Mouse (Mus musculus) layer of hippocampus, postnatal 10 days (tissue): ENCODE results near the gene Btg3. TPM values are rescaled to one million over a fixed set of nuclear protein-coding genes. Genes with fewer than 3 reads are reported as not detected.

ENCODE experiments used
- DNase-seq, 2 experiments: peaks; one replicate each; pipeline ENCODE4 v3.0.0; 2021; ENCODE audit warnings: low spot score in 2 of 2
- total RNA-seq, 2 experiments: library from RNA; stranded (reverse); gene quantifications; 2 replicates each; pipeline ENCODE4 v1.2.3; 2021

The Btg3 gene
- total RNA-seq, 2 experiments from 2014 or later, result 8.2 to 8.3 TPM

DNA sequence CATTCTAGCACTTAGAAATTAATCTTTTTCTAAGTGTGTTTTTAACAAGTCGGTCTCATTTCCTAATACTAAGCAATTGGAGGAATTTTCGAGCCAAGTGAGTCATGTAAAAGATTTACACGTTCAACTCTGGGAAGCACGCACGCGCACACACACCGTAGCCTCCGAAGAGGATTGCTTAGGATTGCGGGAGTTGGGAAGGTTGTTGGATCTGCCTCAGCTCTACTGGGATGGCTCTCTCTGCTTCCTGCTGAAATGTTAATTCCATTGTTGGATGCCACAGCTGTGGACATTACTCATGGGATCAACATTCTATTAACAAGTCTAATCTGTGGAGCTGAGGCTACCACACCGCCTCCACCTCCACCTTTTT lies 74.3 kb downstream of the Btg3 start:
- DNase-seq, result peak; percentile 30 to 39

DNA sequence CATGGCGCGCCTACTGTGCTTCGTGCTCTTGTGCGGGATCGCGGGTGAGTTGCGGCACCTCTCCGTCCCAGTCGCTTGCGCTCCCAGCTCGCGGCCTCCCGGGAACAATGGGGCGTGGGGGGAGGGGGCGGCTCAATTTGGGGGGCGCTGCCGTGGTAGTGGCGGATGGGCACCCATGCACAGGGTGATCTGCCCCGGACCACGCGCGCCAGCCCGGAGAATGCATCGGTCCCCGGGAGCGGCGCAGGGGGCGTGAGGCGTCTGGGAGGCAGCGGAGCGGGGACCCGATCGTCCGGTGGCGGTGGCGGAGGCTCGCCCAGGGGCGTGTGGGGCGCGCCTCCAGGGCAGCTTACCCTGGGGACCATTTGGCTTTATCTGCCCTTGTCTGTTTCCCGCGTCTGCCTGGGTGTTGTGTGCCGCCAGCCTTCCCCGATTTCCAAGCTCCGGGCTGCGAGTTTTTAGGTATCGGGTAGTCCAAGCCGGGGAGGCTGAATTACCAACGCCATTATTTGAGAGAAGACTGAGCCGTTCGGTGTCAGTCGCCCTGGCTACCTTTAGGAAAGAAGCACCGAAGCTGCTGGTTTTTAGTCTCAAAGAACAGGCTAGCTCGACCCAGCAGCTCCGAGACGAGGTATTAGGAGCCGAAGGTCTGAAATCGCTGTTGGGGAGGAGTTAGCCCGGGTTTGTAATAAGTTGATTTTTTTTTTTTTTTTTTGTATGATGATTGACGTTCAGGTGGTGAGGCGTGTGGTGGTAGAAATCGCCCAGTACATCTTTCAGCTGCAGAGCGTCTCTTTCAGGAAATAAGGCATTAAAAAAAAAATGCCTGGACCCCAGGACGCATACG lies 74.9 kb downstream of the Btg3 start:
- DNase-seq, result no peak

DNA sequence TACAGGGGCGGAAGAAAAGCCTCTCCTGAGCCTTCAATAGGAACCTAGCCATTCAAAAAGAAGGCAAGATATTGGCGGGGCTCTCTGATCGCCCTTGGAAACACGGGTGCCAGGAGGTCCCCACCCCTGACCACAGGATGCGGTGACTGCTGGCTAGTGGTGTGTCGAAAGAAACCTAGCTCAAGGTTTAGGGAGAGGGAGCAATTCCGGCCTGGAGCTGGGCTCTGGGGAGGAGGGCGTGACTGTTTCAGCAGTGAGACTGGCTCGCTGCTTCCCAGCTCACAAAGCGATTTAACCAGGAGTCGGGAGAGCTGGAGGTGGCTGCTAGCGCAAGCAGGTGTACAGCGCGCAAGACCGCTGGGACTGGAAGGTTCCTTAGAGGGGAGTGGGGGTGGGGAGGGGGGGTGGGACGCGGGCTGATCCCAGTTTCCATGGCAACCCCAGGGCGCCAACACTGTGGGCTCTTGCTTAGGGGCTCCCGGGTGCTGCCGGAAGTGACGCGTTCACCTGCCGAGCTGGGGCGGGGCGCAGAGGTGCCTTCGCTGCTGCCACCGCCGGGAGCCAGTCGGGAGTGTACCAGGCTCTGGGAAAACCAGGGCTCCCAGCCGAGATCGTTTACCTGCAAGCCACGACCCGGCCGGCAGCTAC lies 75.7 kb downstream of the Btg3 start, which contains the start of gene Cxadr:
TSS of gene Cxadr (plus strand) at position 307 of the 648 bp plus-strand sequence.
- DNase-seq, result peak; percentile 71 to 84

DNA sequence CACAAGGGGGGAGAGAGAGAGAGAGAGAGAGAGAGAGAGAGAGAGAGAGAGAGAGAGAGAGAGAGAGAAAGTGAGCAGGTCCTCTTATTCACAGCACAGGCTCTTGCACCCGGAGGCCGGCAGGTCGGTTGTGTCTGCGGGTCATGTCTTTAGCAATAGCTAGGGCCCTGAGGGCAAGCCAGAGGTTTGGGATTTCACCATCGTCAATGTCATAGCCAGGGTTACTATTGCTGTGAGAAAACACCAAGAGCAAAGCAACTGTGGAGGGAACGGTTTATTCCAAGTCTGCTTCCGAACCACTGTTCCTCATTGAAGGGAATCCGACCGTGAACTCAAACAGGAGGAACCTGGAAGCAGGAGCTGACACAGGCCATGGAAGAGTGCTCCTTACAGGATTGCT lies 80.9 kb downstream of the Btg3 start:
- no peak for DNase-seq

DNA sequence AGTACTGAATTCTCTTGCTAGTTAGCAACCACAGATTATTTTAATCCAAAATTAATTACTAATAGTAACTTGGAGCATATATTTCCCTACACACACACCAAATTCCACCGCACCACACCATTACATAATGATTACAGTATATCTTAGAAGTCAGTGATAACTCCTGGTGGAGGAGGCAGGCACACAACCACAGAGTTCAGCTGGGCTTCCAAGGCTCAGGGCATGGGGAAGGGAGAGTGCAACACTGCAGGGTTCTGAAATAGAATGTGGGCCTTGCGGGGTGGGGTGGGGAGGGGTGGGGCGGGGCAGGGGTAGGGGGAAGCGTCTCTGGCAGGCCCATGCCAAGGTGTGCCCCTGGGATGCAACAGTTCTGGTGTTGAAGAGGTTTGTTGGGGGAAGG lies 81.4 kb downstream of the Btg3 start:
- no peak for DNase-seq

DNA sequence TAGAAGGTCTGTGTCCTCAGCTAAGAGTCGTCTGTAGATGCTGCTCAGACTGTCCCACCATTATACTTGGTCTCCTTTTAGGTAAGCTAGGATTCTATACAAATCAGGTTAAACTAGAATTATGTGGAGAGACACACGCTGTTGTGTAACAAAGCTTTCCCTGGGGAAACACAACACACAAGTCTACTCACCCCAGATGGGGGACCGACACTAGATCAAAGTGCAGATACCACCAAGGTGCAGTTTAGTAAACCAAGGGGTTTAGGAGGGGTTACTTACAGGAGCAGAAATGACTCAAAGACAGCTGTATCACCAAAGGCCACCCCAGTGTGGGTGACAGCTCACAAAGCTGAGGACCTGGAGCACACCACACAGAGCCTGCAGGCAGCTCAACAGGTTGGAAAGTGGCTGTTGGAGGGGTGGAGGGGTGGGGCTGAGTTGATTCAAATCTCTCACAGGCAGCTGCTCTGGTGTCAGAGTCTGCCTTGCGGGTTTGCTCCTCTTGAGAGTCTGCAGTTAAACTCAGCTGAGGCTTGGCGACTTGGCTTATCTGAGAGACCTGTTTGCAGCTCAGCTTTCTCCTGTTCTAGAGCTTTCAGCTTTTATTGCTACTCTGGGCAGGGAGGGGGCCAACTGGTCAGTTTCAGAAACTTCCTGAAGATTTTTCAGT lies 82.3 kb downstream of the Btg3 start:
- DNase-seq, result no peak

DNA sequence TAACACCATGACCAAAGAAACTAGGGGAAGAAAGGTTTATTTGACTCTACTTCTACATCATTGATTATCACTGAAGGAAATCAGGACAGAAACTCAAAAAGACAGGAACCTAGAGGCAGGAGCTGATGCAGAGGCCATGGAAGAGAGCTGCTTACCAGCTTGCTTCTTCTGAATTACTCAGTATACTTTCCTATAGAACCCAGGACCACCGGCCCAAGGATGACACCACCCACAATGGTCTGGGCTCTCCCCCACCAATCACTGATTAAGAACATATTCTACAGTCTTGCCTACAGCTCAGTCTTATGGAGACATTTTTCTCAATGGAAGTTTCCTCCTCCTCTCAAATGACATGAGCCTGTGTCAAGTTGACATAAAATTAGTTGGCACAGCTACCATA lies 82.9 kb downstream of the Btg3 start:
- DNase-seq, result no peak

DNA sequence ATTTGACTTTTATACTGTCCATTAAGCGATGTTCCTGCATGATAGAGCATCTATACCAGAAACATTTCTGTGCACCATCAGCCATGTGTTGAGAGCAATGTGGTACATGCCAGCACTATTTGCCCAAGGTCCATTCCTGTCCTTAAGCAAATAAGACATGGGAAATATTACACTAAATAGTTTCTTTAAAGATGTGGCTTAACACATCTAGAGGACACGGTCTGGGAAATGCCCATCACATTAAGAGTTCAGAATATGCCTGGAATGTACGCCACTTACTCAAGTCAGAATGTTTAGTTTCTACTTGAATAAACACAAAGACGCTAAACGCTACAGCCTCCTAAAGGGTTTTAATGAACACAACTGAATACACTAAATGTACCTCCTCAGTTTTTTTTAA lies 93.8 kb downstream of the Btg3 start:
- no peak for DNase-seq

Other genes starting within 250 kb of the Btg3 start
- gene Cxadr, start 75.7 kb downstream of the Btg3 start, total RNA-seq, result 100 to 1,000 TPM; 158 to 175 TPM
- 10 to 100 TPM; 10.8 to 12.0 TPM for gene D16Ertd472e, start 199.5 kb upstream of the Btg3 start, total RNA-seq